Mouse (Mus musculus): ENCODE measurements around the gene Mfsd10.

Gene Mfsd10

DNA sequence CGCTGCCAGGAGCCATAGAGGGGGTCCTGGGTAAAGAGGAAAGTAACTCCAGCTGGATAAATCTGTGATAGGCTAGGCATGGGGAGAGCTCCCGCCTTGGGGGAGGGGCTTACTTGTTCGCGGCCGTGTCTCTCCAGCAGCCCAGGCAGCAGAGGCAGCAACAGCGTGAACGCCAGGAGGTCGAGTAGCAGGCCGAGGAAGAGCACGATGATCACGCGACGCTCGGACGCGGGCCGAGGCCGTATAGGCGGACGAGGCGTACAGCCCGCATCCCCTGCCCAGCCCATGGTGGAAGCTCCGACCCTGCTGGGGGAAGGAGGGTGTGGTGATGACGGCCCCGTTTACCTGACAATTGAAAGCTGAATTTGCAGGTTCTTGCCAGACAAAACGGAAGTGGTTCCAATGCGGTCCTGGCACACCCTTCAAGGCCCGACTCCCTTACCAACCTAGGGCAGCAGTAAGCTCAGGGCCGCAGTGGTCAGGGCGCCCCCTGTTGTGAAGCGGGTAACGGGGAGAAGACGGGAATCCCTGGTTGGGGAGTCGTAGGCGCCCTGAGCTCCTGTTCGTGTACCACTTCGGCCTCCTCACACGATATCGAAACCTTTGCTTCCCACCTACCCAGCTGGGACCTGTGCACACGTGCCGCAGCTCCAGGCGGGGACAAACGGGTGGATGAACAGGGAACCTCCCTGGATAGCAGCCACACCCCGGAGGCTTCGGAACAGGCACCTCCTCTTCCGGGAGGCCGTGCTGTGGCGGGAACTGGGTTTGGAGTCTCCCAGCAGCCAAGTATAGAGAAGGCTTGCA is at the start of gene Mfsd10:
Gene Mfsd10, minus strand, starts transcription at position 732 of the 807 bp plus-strand sequence.
- DNase-seq (ENCODE audit: low spot score), result peak; percentile 61

DNA sequence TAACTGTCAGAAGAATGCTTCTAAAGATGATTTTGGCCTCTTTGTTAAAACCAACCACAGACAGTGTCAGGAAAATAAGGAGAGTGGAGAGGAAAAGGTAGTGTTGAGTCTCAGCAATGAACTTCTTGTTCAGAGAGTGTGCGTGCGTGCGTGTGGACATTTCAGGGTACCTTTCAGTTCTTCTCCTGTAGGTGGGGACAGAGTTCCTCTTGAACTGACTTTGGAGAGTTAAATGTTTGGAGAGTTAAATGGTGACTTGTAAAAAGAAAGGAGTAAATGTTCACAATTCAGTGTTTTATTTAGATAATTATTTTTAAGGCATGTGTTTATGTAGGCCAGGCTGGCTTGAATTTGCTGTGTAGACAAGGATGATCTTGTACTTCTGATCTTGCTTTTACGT is 33.3 kb upstream of the Mfsd10 start:
- DNase-seq (ENCODE audit: low spot score), result no peak

DNA sequence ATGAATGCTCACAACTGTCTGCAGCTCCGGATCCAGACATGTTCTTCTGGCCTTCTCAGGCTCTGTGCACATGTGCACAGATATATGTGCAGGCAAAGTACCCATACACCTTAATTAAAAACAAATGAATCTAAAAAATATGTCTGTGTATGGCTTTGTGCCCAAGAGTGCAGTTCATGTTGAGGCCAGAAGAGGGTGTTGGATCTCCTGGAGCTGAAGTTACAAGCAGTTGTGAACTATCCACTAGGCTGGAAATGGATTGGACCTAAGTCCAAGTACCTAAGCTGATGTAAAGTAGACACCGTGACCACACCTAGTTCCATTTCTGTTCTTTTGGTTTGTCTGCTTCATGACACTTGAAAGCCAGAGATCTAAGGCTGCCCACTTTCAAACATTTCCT is 32.5 kb upstream of the Mfsd10 start:
- no peak for DNase-seq (ENCODE audit: low spot score)

DNA sequence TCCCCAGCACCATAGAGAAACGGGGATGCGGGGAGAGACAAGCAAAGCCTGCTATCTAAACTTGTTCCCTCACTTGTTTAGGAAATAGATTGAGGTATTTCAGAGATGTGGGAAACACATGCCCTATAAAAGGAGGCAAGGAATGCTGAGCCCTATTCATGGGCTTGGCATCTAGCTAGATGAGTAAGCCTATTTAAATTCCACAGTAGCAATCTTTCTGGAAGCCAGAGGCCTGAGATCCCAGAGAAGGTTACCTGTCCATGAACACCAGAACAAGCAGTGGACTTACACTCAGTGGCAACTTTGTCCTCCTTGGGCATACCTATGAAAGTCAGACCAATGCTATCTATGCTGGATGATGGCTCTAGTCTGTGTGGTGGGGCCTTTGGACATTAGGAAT is 26.2 kb upstream of the Mfsd10 start:
- no peak for DNase-seq (ENCODE audit: low spot score)

DNA sequence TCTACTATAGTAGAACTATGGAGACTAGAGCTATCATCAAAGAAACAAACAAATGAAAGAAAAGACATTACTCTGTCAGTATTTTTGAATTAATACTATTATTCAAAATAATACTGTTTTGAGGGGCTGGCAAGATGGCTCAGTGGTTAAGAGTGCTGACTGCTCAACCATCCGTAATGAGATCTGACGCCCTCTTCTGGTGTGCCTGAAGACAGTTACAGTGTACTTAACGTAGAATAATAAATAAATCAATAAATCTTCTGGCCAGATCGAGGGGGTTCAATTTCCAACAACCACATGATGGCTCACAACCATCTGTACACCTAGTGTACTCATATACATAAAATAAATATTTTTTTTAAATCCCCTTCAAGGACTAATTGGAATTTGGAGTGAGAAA is 24.9 kb upstream of the Mfsd10 start:
- no peak for DNase-seq (ENCODE audit: low spot score)

DNA sequence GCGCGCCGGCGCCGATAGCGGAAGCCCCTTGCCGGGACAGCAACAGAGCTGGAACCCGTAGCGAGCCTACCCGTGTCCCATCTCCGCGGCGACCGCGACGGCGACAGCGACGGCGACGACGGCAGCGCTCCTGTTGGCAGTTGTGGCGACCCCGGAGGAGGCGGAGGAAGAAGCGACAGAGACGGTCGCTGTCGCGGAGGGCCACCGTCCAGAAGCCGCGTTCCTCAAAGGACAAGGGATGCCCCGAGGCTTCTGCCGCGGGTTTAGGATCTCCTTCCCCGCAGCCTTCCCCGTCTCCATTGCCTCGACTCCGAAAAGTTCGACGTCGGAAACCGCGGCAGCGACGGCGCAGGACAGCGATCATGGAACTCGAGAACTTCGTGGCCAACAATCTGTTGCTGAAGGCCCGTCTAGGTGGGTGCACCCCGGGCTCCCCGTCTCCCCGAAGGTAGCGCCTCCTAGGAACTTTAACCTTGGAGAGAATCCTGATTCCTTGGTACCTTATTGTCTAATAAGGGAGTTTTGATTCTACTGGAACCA is 23.6 kb upstream of the Mfsd10 start:
- DNase-seq (ENCODE audit: low spot score), result no peak

DNA sequence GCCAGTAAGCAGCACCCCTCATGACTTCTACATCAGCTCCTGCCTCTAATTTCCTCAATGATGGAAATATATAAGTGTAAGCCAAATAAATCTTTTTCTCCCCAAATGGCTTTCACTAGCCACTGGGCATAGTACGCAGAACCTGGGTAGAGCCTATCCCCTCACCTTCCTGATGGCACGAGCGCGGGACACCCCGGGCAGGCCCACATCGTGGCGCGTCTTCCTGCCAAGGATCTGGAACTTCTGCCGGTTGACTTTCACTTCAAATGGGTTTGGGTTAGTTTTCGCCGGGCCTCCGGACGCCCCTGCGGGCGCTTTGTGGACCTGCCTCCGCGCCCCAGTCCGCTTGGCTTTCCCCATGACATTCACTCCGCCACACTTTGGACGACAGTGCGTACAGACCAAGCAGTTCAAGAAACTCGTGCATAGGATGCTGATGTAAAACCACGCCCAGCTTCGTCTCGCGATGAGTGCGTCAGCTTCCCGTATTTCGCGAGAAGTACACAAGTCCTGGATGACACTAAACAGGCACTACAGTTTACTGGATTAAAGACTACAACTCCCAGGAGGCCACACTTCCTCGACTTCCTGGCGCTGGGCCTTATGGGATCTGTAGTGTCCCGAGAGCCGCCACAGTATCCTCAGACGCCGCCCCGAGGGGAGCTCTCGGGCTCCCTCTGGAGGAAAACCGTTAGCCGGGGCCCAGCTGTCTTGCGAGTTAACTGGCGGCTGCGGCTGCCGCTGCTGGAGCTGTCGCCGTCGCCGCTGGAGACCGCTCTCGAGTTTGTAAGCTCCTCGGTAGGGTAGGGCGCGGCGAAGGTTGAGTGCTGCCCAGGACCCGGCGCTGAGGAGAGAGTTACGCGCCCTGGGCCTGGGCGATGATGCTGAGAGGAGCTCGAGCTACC is 22.9 kb upstream of the Mfsd10 start, which contains the start of the genes Nop14 and Grk4:
Gene Nop14, minus strand, starts transcription at position 463 of the 905 bp plus-strand sequence.
Gene Grk4, plus strand, starts transcription at position 694 of the 905 bp plus-strand sequence.
- peak; percentile 100 for DNase-seq (ENCODE audit: low spot score)

DNA sequence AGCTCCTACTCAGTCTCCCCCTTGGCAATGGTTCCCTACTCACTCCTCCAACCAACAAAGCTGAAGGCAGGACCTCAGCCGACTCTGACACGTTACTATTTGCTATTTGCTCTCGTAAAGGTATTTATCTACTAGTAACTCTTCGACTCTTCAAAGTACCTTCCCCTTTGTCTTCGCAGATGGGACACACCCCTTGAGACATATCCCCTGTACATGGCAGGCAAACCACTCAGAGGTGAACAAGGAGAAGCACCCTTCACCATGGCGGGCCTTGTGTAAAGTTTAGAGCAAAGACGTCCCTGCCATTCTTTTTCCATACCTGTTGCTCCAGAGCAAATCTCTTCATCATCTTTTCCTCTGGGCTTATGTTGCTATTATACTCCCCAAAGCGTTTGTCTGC is 20.5 kb upstream of the Mfsd10 start:
- no peak for DNase-seq (ENCODE audit: low spot score)

DNA sequence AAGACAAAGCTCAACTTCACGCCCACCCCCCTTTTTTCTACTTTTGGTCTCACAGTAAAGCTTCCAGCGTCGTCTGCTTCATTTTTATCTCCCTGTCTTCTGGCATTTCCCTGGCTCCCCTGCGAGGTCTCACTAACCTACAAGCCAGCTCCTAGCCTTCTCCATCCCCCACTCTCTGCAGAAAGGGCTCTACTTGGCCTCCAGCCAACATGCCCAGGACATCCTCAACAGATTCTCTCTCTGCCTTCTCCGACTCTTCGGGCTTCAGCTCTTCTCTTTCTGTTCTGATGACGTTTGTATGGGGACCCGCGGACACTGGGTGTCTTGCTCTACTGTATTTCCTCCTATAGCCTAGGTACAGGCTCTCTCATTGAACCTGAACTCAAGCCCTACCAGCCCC is 17.9 kb upstream of the Mfsd10 start:
- DNase-seq (ENCODE audit: low spot score), result no peak

DNA sequence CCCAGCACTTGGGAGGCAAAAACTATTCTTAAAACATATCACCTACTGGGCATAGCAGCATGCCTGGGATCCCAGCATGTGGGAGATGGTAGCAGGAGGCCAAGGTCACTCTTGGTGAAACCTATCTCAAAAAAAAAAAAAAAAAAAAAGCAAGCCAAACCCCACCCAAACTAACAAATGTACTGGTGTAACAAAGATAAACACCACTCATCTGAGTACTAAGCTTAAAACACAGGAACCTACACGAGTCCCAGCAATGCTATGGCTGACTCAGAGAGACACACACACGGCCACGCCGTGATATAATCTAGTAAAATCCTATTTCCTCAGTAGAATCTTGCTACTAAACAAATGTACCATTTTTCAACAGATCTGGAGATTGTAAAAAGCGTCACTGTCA is 15.9 kb upstream of the Mfsd10 start:
- no peak for DNase-seq (ENCODE audit: low spot score)

DNA sequence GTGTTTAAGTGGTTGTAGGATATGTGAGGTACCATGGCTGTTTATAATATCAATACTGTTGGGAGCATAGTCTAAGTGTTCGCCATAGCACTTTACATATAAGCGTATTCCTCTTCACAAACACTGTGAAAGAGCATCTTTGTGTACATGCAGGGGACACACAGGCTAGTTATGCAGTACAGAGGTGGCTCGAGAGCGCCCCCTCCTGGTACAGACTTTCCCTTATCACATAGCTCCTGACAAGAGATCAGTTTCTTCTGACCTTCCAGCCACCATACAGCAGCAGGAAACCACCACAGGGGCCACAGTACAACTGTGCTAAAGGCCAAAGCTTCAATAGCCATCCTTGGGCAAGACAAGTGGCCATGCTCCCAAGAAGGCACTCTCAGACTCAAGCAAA is 10.6 kb upstream of the Mfsd10 start:
- DNase-seq (ENCODE audit: low spot score), result no peak

DNA sequence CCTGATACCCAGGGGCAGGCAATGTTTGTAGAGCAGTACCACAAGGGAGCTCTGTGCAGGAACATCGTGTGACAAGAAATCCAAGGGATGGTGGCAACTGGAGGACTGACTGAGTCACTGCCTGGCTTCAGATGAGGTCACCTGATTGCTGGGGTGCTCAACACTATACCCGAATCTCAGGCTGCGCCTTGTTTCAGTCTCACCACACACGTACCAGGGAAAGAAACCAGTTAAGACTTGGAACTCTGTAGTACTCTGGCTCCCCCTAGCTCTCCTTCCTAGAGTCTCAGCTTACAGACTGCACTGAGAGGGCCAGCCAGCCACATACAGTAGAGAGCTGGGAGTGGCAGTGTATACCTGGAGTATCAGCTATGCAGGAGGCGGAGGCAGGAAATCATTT is 5.9 kb upstream of the Mfsd10 start:
- DNase-seq (ENCODE audit: low spot score), result peak; percentile 58

DNA sequence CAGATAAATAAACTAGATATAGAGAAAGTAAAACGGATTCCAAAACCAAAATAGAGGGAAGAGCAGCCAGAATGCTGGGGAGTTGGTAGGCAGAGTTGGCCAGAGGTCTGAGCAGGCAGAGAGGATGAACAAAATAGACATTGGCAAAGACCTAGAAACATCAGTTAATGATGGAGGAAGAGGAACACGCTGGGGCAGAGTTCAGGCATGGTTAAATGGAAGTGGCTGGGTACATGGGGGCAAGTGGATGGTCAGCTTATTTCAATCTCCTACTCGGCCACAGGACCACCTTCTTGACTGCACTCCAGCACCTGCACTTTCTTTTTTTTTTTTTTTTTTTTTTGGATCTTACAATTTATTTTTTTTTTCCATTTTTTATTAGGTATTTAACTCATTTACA is 5.0 kb upstream of the Mfsd10 start:
- DNase-seq (ENCODE audit: low spot score), result no peak

DNA sequence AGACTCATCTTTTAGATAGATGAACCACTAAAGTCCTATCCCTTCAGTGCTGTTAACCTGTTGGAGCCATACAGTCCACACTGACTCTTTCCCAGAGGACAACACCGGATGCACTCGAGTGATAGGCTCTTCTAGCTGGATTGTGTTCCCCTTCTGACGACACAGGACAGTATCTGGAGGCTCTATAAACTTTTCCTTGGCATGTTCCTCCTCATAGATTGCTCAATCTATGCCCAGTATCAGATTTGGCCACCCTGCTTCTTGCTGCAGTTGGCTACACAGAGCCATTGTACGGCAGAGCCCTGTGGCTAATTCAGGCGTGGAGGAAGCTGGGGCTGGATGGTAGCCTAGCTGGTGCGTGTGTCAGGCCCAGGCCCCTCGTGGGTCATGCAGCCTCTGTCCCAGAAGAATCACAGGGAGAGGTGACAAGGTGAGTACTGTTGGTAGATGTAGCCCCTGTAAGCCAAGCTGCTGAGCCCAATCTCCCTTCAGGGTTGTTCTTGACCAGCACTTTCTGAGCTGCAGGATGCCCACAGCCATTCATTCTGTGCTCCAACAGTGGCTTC is 662 bp upstream of the Mfsd10 start:
- DNase-seq (ENCODE audit: low spot score), result no peak

DNA sequence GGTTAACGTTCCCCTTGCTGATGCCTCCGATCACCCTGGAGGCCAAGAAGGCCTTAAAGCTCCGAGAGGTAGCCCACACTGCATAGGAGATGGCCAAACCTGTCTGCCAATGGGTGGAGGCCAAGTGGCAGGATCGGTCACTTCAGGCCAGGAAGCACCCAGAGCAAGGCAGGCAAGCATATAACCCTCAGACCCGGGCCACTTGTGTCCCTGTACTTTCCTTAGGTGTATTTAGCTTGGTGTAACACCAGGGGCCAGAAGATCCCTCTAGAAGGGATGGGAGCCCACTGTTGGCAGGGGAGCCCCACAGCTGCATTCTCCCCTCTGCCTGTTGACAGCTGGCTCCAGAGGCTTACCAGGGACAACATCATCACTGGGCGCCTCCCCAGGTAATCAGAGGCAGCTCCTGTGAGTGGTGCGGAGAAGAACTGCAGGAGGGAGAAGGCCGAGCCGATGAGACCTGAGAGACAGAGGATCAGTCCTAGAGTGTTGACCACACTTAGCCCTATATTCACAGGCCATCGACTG is 1.3 kb downstream of the Mfsd10 start:
- DNase-seq (ENCODE audit: low spot score), result no peak

DNA sequence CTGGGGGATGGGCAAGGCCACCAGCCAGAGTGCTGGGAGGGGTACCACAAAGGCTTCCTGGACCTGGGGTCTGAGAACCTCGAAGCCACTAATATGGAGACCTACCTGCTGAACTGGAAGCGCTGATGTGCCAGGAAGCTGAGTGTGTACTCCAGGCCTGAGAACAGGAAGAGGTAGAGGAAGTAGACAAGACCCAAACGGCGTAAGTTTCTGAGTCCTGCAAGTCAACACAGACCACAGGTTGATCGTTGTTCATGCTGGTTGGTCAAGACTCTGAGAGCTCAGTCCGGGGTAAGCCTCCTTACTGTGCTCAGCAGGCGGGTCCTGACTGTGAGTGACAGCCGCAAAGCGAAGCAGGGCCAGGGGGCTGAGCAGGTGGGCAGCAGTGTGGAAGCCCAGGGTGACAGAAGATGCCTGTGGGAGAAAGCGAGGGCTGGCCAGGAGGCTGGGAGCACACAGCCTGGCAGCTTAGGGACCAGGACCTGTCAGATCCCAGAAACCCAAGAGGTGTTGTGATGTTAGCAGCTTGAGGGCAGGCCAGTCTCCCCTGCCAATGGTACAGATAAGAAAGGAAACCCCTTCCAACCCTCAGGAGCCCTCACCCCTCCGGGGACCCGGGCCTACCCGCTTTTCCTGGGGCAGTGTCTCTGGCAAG is 2.1 kb downstream of the Mfsd10 start:
- DNase-seq (ENCODE audit: low spot score), result no peak

DNA sequence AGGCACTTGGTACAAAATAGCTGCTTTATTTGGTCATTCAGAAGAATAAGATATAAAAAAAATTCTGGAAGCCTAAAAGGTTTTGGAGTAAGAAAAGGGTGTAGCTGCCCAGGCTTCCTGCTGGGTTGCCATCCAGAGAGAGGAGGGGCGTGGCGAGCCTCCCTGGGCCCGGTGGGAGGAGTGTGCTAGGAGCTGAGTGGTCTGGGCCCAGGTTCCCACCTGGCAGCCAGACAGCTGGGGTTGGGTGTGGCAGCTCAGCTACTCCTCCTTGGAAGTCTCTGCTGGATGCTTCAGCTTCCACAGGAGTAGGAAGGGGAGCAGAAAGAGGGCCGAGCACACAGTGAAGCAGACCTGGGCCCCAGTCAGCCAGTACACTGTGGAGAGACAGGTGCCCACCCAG is 3.4 kb downstream of the Mfsd10 start:
- no peak for DNase-seq (ENCODE audit: low spot score)

DNA sequence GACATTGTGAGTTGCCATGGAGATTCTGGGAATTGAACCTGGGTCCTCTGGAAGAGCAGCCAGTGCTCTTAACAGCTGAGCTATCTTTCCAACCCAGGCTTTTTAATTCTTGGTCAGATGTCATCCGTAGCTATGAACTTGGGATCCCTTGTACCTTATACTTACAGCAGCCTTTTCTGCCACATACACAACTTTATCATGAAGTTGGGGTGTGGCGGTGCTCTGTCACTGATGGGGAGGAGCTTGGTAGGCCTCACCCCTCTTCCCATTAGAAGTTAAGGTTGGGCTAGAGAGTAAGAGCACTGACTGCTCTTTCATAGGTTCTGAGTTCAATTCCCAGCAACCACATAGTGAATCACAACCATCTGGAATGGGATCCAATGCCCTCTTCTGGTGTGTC is 4.0 kb downstream of the Mfsd10 start:
- DNase-seq (ENCODE audit: low spot score), result no peak

DNA sequence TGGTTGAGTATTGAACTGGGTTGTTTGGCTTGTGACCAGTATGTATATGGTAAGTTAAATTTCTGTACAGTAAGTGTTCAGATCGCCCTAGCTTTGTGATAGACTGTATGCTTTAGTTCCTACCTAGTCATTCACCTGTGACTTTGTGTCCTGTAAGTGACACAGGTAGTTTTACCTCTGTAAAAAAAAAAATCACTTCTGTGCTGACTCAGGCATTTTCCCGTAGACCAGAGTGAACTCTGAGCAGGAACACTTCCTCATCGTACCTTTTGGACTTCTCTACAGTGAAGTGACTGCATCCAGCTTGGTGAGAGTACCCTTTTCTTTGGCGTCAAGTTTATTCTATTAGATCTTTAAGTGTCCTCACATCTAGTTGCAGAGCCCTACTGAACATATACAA is 27.0 kb downstream of the Mfsd10 start:
- DNase-seq (ENCODE audit: low spot score), result no peak

DNA sequence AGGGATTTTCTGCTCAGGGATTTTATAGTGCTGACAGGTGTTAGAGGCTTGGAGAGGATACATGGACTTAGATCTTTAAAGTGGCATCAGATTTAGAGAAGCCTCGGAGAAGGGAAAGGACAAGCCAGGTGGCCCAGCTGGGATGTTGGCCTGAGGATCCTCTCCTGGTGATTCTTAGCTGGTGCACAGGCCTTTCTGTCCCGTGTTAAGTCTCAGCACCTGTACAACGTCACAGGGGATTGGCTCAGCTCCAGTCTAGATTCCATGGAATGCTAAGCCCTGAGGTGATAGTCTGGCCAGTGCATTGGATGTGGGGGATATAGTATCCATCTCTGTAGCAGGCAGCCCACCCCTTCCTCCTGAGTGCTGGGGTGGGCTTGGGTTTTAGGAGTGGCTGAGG is 28.8 kb downstream of the Mfsd10 start:
- no peak for DNase-seq (ENCODE audit: low spot score)

DNA sequence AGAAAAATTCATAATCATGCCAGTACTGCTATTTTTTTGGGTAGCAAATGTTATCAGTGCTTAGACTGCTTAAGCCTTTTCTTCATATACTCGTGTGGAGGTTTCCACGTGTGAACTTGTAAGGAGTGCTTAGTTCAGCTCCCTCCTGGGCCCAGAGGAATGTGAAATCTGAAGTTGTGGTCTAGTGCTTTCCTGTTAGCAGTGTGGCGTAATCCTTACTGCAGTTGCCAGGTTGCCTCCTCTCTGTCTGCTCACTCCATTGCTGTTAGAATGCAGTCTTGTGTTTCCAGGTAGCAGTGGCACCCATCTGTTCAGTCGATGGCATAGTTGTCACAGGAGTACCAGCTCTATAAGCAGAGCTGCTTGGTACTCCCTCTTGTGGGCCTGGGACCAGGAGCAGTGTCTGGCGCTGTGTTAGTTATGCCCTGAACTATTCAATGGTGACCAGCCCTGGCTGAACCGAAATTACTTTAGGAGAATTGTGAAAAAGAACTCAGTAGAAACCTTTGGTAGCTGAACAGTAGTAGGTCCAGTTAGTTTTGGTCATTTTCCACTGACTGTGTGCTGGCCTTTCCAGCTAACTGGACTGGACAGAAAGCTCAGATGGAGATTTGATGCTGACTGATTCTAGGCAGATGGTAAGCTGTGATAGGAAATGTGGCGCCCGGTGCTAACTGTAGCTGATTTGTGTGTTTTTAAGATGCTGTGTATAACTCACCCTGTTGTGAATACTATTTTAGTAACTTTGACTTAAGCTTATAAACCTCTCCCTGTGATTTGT is 29.7 kb downstream of the Mfsd10 start:
- DNase-seq (ENCODE audit: low spot score), result no peak

Data from left cerebral cortex, adult 11 months (tissue).